Mouse (Mus musculus): ENCODE results near the gene Hacd2. TPM values are rescaled to one million over a fixed set of nuclear protein-coding genes. Genes with fewer than 3 reads are reported as not detected.

The Hacd2 gene
- polyA plus RNA-seq, 1 experiment = 18.4 TPM

- TF ChIP-seq CTCF (IDR thresholded peaks at IDR 0.05; ENCODE audit: borderline replicate concordance, extremely low read depth, insufficient read depth, insufficient read length) (peak; percentile 53), POLR2A (IDR thresholded peaks at IDR 0.05; ENCODE audit: borderline replicate concordance, extremely low read depth, insufficient read depth, insufficient read length, poor library complexity, severe bottlenecking) (no peak)
Measured at GRCm38 (mm10) chr16:35156306-35156695, 134.1 kb downstream of the Hacd2 start.

GRCm38 (mm10) chr16:35156832-35157231, 134.6 kb downstream of the Hacd2 start:
- TF ChIP-seq POLR2A (IDR thresholded peaks at IDR 0.05; ENCODE audit: borderline replicate concordance, extremely low read depth, insufficient read depth, insufficient read length, poor library complexity, severe bottlenecking) = no peak
- no peak for TF ChIP-seq CTCF (IDR thresholded peaks at IDR 0.05; ENCODE audit: borderline replicate concordance, extremely low read depth, insufficient read depth, insufficient read length)
- DNase-seq (ENCODE audit: low read depth) = no peak

More at GRCm38 (mm10) chr16:35156306-35156695, 134.1 kb downstream of the Hacd2 start:
- peak; percentile 57 for DNase-seq (ENCODE audit: low read depth)

Other genes with a start within 250 kb of the Hacd2 start
- 25.5 and 36.2 TPM in 2 replicates for gene Adcy5, start 132.4 kb downstream of the Hacd2 start, polyA plus RNA-seq (2012; rRNA removed)